Mouse (Mus musculus): ENCODE measurements around the gene Crebl2. TPM values are rescaled to one million over a fixed set of nuclear protein-coding genes. Genes with fewer than 3 reads are reported as not detected.

Crebl2 gene
- polyA plus RNA-seq, 1 experiment from 2014 or later, result 2.1 TPM

DNA sequence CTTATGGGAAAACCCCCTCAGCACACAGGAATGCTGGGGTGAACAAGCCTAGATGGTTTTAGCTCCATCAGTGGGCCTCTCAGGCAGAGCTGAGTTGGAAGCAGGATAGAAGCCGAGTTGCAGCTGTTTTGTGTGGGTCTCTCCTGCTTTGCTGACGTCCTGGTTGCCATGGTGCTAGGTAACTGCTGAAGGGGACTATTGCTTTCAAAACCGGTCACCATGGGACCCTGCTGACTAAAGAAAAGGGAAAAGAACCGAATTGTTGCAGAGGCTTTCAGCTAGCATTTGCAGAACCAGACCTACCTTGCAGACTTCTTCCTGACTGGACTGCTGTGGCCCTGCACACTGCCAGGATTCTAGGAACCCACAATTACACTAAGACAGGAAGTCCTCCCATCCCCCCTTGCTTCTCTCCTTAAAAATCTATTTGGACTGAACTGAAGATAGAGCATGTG, 58.6 kb downstream of the Crebl2 start:
- Histone ChIP-seq H3K4me2 (no peak overlapping the region), H3K9ac (no peak overlapping the region), H3K4me1 (replicated peaks) (no peaks in the 10 kb centered on the region), H3K27ac (replicated peaks) (no peak overlapping the region), H3K9me3 (replicated peaks) (no peaks in the 10 kb centered on the region), H3K27me3 (peaks cover 23% of the 10 kb centered on the region), H3K36me3 (replicated peaks) (no peaks in the 10 kb centered on the region), H3K4me3 (replicated peaks) (no peak overlapping the region)
- 19% methylated on average over 4 of the region's 4 CpGs for WGBS (ENCODE audit: insufficient replicate concordance)
- no peak for ATAC-seq (ENCODE audit: insufficient read depth)

DNA sequence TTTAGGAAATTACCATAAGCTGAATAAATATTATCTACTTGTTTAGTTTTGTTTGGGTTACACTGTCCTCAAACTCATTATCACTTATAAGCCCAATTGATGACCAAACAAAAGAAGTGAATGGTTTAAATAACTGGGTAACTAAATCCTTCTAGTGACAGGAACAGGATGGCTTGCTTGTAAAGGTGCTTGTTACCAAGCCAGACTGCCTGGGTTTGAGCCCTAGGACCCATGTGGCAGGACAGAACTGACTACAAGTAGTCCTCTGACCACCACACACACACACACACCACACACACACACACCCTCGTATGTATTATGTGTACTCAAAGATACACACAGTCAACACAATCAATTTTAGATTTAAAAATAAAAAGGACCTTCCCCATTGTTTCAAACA, 59.8 kb downstream of the Crebl2 start:
- Histone ChIP-seq H3K36me3 (replicated peaks) (no peaks in the 10 kb centered on the region), H3K9ac (no peak overlapping the region), H3K4me3 (replicated peaks) (no peak overlapping the region), H3K9me3 (replicated peaks) (no peaks in the 10 kb centered on the region), H3K27me3 (peaks cover 23% of the 10 kb centered on the region), H3K4me1 (replicated peaks) (no peaks in the 10 kb centered on the region), H3K4me2 (no peak overlapping the region), H3K27ac (replicated peaks) (no peak overlapping the region)
- 50% methylated on average over 1 of the region's 1 CpGs for WGBS (ENCODE audit: insufficient replicate concordance)
- ATAC-seq (ENCODE audit: insufficient read depth), result no peak

DNA sequence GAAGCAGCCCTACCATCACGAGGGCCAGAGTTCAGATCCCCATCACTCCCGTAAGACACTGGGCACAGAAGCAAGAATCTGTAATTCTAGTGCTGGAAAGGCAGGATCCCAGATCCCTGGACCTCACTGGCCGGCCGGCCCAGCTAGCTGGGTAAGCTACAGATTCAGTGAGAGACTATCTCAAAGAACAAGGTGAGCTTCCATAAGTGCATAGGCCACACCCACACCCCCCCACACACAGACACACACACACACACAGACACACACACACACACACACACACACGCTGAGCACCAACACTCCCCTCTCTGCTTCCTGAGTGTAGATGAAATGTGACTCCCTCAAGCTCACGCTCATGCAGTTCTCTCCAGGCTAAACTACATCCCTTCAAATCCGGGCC, 60.5 kb downstream of the Crebl2 start:
- peaks cover 23% of the 10 kb centered on the region for H3K27me3 ChIP-seq
- no peaks in the 10 kb centered on the region for H3K36me3 ChIP-seq (replicated peaks)
- no peaks in the 10 kb centered on the region for H3K4me1 ChIP-seq (replicated peaks)
- no peak overlapping the region for H3K27ac ChIP-seq (replicated peaks)
- ATAC-seq (ENCODE audit: insufficient read depth), result no peak
- H3K9ac ChIP-seq, result no peak overlapping the region
- no peak overlapping the region for H3K4me2 ChIP-seq
- 61% methylated on average over 7 of the region's 7 CpGs for WGBS (ENCODE audit: insufficient replicate concordance)
- H3K4me3 ChIP-seq (replicated peaks), result no peak overlapping the region
- no peaks in the 10 kb centered on the region for H3K9me3 ChIP-seq (replicated peaks)

DNA sequence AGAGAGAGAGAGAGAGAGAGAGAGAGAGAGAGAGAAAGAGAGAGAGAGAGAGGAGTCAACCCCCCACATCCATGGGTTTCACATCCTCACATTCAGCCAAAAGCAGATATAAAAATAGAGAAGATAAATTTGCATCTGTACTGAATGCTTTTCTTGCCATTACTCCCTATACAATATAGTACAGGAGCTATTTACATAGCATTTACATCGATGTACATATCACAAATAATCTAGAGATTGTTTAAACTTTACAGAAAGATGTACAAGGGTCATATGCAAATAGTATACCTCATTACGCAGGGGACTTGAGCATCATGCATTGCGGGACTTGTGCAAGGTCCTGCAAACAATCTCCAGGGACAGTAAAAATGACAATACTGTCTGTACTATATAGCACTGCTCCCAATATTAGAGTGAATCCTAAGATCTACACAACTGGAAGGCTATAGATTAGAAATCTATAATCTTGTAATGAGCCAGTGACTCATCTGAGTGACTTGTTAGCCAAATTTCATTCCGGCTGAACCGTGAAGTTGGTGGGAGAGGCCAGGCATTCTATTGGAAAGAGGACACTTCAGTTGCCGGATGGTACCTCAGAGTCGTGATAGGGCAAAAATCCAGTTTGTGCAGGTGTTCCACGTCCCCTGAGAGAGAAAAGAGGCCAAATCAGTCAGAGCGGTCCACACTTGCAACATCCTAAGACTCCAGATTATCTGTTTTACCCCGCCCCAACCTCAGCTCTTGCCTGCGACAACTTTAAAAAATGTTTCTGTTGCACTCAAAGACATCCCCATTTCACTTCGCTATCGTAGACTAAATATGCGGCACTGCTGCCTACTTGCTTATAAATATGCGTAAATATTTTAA, 66.8 kb downstream of the Crebl2 start:
- Histone ChIP-seq H3K27me3 (no peaks in the 10 kb centered on the region), H3K27ac (replicated peaks) (peak overlapping the region; percentile 100), H3K4me2 (peak overlapping the region; percentile 93), H3K9ac (peak overlapping the region; percentile 76), H3K9me3 (replicated peaks) (no peaks in the 10 kb centered on the region), H3K4me3 (replicated peaks) (peak overlapping the region; percentile 73), H3K36me3 (replicated peaks) (no peaks in the 10 kb centered on the region), H3K4me1 (replicated peaks) (peaks cover 35% of the 10 kb centered on the region)
- WGBS (ENCODE audit: insufficient replicate concordance), result 36% methylated on average over 15 of the region's 15 CpGs
- no peak for ATAC-seq (ENCODE audit: insufficient read depth)

DNA sequence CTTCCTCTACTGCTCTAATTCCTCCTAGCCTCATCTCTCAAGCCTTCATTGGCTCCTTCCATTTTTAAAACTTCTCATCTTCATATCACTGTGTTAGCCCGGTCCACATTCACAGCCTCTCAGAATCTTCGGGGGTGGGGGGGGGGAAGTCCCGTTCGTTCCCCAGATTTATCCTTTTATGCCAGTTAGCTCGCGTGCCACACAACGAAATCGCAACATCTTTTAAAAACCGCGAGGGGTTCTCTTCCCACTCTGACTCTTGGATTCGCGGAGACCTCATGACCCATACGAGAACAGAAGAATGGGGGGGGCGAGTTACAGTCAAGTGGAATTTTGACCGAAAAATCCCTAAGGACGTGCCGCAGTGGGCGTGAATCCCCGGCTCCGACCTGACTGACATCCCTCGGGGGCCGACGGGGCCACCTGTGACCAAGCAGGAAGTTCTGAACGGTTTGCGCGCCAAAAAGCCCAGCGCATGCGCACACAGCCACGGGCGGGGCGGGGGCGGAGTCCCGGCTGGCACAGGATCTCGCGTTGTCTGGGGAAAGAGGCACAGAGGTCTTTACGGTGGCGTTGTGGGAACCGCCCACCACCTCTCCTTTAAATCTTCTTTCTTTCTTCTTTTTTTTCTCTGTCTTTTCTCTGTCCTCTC, 67.6 kb downstream of the Crebl2 start:
- H3K36me3 ChIP-seq (replicated peaks), result no peaks in the 10 kb centered on the region
- H3K27ac ChIP-seq (replicated peaks), result peak overlapping the region; percentile 100
- no peaks in the 10 kb centered on the region for H3K9me3 ChIP-seq (replicated peaks)
- under 1% methylated on average over 38 of the region's 38 CpGs for WGBS (ENCODE audit: insufficient replicate concordance)
- peak overlapping the region; percentile 73 for H3K4me3 ChIP-seq (replicated peaks)
- H3K9ac ChIP-seq, result peak overlapping the region; percentile 76
- peaks cover 41% of the 10 kb centered on the region for H3K4me1 ChIP-seq (replicated peaks)
- H3K4me2 ChIP-seq, result peak overlapping the region; percentile 93
- ATAC-seq (ENCODE audit: insufficient read depth), result peak; percentile 89
- H3K27me3 ChIP-seq, result no peaks in the 10 kb centered on the region

DNA sequence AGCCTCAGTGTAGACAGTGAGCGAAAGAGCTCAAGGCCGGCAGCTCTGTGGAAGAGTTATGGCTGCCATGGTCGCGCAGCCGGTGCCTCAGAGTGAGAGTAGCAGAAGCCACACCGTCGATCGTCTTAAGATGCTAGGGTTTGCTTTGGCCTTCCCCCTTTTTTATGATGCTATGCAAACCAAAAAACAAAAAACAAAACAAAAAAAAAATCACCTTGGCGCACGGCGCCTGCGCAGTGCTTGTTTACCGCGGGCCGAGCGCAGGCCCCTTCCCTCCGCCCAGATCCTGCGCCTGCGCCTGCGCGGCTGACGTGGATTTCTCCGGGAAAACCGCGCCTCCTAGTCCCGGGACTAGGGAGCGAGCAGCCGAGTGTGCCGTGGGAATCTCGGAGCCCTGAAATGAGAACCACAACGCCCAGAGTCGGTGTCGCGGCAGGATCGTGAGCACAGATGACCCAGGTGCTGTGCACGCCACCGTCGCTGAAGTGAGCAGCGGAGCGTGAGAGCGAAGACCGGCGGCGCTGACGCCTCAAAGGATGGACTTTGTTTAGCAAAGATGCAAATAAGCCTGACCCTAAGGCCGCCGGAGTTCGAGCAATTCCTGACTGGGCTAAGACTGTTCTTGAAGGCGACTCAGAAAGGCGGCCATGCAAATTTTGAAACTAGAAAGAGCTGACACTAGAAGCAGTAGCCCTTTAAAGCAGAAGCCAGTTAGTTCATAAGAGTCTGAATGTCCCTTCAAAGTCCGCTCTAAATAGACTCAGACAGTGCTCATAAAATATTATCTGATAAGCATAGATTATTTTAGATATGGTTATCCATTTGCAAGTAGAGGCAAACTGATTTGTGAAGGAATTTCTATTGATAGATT, 68.4 kb downstream of the Crebl2 start, which contains the start of gene Gpr19:
Gpr19 (minus strand) TSS at position 484 of the 871 bp plus-strand sequence.
- H3K36me3 ChIP-seq (replicated peaks), result no peaks in the 10 kb centered on the region
- peak within 1 kb of the TSS; percentile 76 for H3K9ac ChIP-seq
- H3K4me1 ChIP-seq (replicated peaks), result peaks cover 47% of the 10 kb centered on the region
- peak within 1 kb of the TSS; percentile 73 for H3K4me3 ChIP-seq (replicated peaks)
- peak within 1 kb of the TSS; percentile 93 for H3K4me2 ChIP-seq
- peak within 1 kb of the TSS; percentile 100 for H3K27ac ChIP-seq (replicated peaks)
- whole genome bisulfite sequencing (ENCODE audit: insufficient replicate concordance), result under 1% methylated on average over 51 of the region's 51 CpGs
- ATAC-seq (ENCODE audit: insufficient read depth), result peak; percentile 91
- H3K27me3 ChIP-seq, result no peaks in the 10 kb centered on the region
- no peaks in the 10 kb centered on the region for H3K9me3 ChIP-seq (replicated peaks)

DNA sequence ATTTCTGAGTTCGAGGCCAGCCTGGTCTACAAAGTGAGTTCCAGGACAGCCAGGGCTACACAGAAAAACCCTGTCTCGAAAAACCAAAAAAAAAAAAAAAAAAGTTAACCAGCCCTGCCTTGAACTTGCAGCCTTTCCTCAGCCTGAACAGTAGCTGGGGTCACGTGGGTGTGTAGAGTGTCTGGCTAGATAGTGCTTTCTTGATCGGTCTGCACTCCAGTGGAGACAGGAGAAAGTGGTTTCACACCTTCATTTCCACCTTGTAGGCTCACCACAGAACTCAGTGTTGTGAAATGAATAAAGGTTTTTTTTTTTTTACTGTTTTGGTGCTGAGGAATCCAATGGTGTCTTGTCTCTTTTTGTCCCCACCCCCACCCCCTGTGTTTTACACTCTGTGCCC, 73.4 kb downstream of the Crebl2 start:
- H3K9ac ChIP-seq, result no peak overlapping the region
- H3K4me1 ChIP-seq (replicated peaks), result peaks cover 43% of the 10 kb centered on the region
- peak overlapping the region; percentile 61; the same call in 1 of the 2 replicates for H3K27ac ChIP-seq (replicated peaks)
- H3K36me3 ChIP-seq (replicated peaks), result no peaks in the 10 kb centered on the region
- ATAC-seq (ENCODE audit: insufficient read depth), result no peak
- H3K9me3 ChIP-seq (replicated peaks), result no peaks in the 10 kb centered on the region
- WGBS (ENCODE audit: insufficient replicate concordance), result 67% methylated on average over 4 of the region's 4 CpGs
- H3K27me3 ChIP-seq, result no peaks in the 10 kb centered on the region
- H3K4me3 ChIP-seq (replicated peaks), result no peak overlapping the region
- H3K4me2 ChIP-seq, result no peak overlapping the region

DNA sequence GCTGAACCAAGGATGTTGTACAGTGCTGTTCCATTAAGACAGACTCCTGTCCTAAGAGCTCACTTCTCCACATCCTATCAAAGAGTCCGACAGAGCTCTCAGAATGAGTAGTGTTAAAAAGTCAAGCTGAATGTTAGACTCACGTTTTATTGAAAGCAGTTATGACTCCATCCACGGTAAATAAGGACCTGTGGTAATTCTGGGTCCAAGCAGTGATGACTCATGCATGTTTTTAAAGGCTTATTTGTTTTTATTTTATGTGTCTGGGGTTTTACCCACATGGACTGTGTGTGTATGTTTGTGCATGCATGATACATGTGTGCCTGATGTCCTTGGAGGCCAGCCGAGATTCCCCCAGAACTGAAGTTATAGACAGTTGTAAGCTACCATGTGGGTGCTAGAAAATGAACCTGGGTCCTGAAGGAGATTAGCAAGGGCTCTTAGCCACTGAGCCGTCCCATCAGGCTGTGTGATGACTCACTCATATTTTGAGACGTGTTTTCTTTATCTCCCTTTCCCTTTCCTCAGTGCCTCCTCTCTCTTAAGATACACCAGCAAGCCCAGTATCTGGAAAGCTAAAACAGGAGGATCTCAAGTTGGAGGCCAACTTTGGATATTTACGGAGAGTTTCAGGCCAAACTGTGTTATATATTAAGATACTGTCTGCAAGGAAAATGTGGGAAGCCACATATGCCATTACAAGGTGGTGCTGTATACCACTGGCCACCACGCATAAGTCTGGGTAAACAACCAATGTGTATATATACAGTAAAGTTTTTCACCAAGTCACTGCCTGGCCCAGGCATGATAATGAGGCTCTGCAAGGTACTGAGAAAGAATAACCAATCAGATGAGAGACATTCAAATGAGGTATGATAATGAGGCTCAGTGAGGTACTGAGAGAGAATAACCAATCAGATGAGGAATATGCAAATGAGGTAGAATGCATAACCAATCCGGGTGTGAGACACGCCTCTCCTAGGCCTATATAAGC, 74.2 kb downstream of the Crebl2 start:
- Histone ChIP-seq H3K4me2 (no peak overlapping the region), H3K9me3 (replicated peaks) (no peaks in the 10 kb centered on the region), H3K27me3 (no peaks in the 10 kb centered on the region), H3K4me3 (replicated peaks) (no peak overlapping the region), H3K27ac (replicated peaks) (peak overlapping the region; percentile 61), H3K4me1 (replicated peaks) (peaks cover 40% of the 10 kb centered on the region), H3K9ac (no peak overlapping the region), H3K36me3 (replicated peaks) (no peaks in the 10 kb centered on the region)
- 75% methylated on average over 10 of the region's 10 CpGs for WGBS (ENCODE audit: insufficient replicate concordance)
- peak; percentile 81 for ATAC-seq (ENCODE audit: insufficient read depth)

DNA sequence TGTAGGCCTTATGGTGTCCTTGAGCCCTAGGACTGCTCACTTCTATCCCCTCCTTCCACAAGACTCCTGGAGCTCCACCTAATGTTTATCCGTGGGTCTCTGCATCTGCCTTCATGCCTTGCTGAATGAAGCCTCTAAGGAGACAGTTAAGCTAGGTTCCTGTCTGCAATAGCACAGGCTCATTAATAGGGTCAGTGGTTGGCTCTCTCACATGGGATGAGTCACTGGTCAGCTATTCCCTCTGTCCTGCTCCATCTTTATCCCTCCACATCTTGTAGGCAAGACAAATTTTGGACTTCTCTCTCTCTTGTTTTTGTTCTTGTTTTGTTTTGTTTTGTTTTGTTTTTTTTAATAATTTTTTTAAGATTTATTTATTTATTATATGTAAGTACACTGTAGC, 75.9 kb downstream of the Crebl2 start:
- peaks cover 32% of the 10 kb centered on the region for H3K4me1 ChIP-seq (replicated peaks)
- no peak overlapping the region for H3K4me2 ChIP-seq
- no peak overlapping the region for H3K27ac ChIP-seq (replicated peaks)
- H3K9me3 ChIP-seq (replicated peaks), result no peaks in the 10 kb centered on the region
- H3K36me3 ChIP-seq (replicated peaks), result no peaks in the 10 kb centered on the region
- H3K27me3 ChIP-seq, result no peaks in the 10 kb centered on the region
- ATAC-seq (ENCODE audit: insufficient read depth), result no peak
- no peak overlapping the region for H3K4me3 ChIP-seq (replicated peaks)
- WGBS (ENCODE audit: insufficient replicate concordance), result 58% methylated on average over 1 of the region's 1 CpGs
- H3K9ac ChIP-seq, result no peak overlapping the region

Data from liver, embryonic 15.5 days (tissue).